Mouse (Mus musculus): ENCODE measurements at regions not wholly inside any gene's neighbourhood (a gene's known extent, or its start where the extent isn't known, plus 50 kb on each side); places are given as distances from the start of the nearest gene placed in this dataset.

DNA sequence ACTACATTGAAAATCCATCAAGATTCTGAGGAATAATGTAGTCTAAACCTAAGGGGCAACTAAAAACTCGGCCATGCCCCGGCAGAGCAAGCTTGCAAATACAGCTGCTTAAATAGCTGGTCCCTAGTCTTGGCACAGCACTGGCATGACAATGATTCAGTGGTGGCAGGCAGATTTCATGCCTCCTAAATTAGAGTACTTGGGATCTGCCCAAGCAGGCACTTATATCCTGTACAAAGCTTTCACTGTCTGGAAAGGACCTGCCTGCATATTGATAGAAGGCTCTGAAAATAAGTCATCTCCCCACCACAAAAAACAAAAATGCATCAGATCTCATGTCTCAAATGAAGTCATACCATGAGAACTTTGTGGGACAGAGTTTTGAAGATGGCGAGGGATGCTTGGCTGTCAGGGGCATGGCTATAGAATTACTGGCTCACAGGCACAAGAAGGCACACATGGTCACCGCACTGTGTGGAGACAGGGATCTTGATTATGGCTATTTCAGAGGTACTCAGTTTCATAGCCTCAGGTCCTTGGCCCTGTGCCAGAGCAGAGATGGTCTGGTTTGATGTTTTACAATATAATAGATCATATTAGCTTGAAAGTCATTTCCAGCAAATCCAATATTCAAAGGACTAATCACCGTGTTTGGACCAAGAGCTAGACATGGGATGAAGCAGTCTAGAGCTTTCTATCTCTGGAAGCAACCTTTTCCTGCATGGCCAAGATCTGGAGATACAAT lies 217.7 kb downstream of the Gm45692 start:
- Histone ChIP-seq H3K9ac (no peak overlapping the region), H3K4me2 (replicated peaks) (no peak overlapping the region), H3K4me3 (no peak overlapping the region), H3K27ac (no peak overlapping the region), H3K36me3 (no peaks in the 10 kb centered on the region), H3K9me3 (no peaks in the 10 kb centered on the region), H3K4me1 (no peaks in the 10 kb centered on the region), H3K27me3 (no peaks in the 10 kb centered on the region)
- ATAC-seq (ENCODE audit: insufficient number of reproducible peaks, insufficient read depth, low FRiP score, low TSS enrichment) = no peak
- 75% methylated on average over 5 of the region's 5 CpGs for WGBS

- Histone ChIP-seq H3K27me3 (no peaks in the 10 kb centered on the region), H3K27ac (no peak overlapping the region), H3K9me3 (no peaks in the 10 kb centered on the region), H3K4me3 (no peak overlapping the region), H3K36me3 (no peaks in the 10 kb centered on the region), H3K4me1 (no peaks in the 10 kb centered on the region), H3K9ac (no peak overlapping the region), H3K4me2 (replicated peaks) (no peak overlapping the region)
- 31% methylated on average over 6 of the region's 6 CpGs for WGBS
- ATAC-seq (ENCODE audit: insufficient number of reproducible peaks, insufficient read depth, low FRiP score, low TSS enrichment) = 0 out of 2 replicates have a peak, but pooled peaks have one; percentile 47
These were observed 225.7 kb downstream of the Gm45692 start for GRCm38 (mm10) chr8:26345078-26345477.

- no peaks in the 10 kb centered on the region for H3K9me3 ChIP-seq
- 85% methylated on average over 7 of the region's 7 CpGs for WGBS
- no peaks in the 10 kb centered on the region for H3K36me3 ChIP-seq
- H3K27me3 ChIP-seq = no peaks in the 10 kb centered on the region
- H3K4me2 ChIP-seq (replicated peaks) = no peak overlapping the region
- H3K4me3 ChIP-seq = no peak overlapping the region
- no peak overlapping the region for H3K9ac ChIP-seq
- H3K4me1 ChIP-seq = peaks cover 12% of the 10 kb centered on the region; the same call in 1 of the 2 replicates
- no peak for ATAC-seq (ENCODE audit: insufficient number of reproducible peaks, insufficient read depth, low FRiP score, low TSS enrichment)
- H3K27ac ChIP-seq = no peak overlapping the region
These were observed 229.9 kb downstream of the Gm45692 start for GRCm38 (mm10) chr8:26349231-26349630.

DNA sequence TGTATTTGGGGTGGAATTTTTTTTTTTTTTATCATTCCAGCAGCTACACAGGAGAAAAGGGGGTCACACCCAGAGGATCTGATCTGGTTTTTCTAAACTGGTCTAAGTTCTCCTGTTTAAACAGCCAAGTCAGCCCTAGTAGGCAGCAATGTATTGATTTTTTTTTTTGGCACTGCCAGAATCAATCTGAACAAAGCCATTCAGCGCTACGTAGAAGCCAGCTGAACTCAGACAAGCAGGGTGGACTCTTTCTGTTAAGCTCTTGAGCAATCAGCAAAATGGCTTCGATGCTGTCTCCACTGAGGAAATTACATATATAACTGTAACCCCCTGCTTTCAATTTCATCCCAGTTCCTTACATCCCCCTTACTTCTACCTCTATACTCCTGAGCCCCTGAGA lies 230.5 kb downstream of the Gm45692 start:
- H3K9ac ChIP-seq = no peak overlapping the region
- no peak overlapping the region for H3K4me2 ChIP-seq (replicated peaks)
- no peak overlapping the region for H3K4me3 ChIP-seq
- WGBS = 78% methylated on average over 3 of the region's 3 CpGs
- H3K9me3 ChIP-seq = no peaks in the 10 kb centered on the region
- peak overlapping the region; percentile 17; the same call in 1 of the 2 replicates for H3K27ac ChIP-seq
- H3K4me1 ChIP-seq = peaks cover 12% of the 10 kb centered on the region; the same call in 1 of the 2 replicates
- ATAC-seq (ENCODE audit: insufficient number of reproducible peaks, insufficient read depth, low FRiP score, low TSS enrichment) = no peak
- H3K27me3 ChIP-seq = no peaks in the 10 kb centered on the region
- no peaks in the 10 kb centered on the region for H3K36me3 ChIP-seq

DNA sequence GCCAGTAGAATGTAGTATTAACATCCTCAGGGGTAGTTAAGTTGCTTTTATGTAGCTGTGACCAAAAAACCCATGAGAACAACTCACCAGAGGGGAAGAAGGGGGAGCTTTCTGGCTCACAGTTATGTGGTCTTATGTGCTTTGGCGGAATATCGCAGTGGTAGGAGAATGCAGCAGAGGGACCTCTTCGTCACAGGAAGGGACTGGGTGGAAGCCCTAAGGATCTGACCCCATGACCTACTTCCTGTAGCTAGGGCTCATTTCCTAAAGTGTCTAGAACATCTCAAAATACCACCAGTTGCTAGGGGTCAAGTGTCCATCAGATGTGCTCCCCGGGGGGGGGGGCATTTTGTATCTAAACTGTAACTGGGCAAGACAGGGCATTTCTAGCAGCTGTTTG lies 231.3 kb downstream of the Gm45692 start:
- no peak for ATAC-seq (ENCODE audit: insufficient number of reproducible peaks, insufficient read depth, low FRiP score, low TSS enrichment)
- H3K9me3 ChIP-seq = no peaks in the 10 kb centered on the region
- H3K9ac ChIP-seq = no peak overlapping the region
- no peaks in the 10 kb centered on the region for H3K36me3 ChIP-seq
- H3K4me3 ChIP-seq = no peak overlapping the region
- no peaks in the 10 kb centered on the region for H3K27me3 ChIP-seq
- WGBS = 77% methylated on average over 4 of the region's 4 CpGs
- peaks cover 12% of the 10 kb centered on the region; the same call in 1 of the 2 replicates for H3K4me1 ChIP-seq
- H3K4me2 ChIP-seq (replicated peaks) = no peak overlapping the region
- H3K27ac ChIP-seq = no peak overlapping the region

GRCm38 (mm10) chr8:26351643-26352540 lies 232.6 kb downstream of the Gm45692 start:
- ATAC-seq (ENCODE audit: insufficient number of reproducible peaks, insufficient read depth, low FRiP score, low TSS enrichment) = peak; percentile 66
- Histone ChIP-seq H3K9ac (peak overlapping the region; percentile 21; the same call in 1 of the 2 replicates), H3K4me1 (peaks cover 12% of the 10 kb centered on the region; the same call in 1 of the 2 replicates)

DNA sequence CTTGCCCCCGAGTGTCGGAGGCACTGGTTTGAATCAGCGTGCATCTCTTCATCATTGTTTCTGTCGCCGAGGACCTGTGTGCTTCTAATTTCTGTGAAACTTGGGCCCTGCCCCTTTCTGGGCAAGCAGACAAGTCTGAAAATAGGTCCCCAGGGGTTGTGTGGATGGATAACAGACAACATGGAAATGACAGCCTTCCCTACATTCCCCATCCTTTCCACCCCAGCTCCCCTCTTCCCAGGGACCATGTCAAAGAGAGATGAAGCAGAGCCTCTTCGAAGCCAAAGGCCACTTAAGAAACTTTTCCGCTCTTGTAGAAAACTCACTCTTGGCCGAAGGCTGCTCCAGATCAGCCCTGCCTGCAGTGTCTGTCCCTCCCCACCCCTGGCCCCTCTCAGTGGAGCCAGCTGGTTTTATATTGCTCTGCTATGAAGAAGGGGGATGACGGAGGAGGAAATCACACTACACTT lies 233.2 kb downstream of the Gm45692 start:
- Histone ChIP-seq H3K9me3 (no peaks in the 10 kb centered on the region), H3K27me3 (no peaks in the 10 kb centered on the region), H3K4me2 (replicated peaks) (peak overlapping the region; percentile 56), H3K36me3 (no peaks in the 10 kb centered on the region), H3K4me3 (peak overlapping the region; percentile 23; the same call in 1 of the 2 replicates), H3K4me1 (peaks cover 12% of the 10 kb centered on the region; the same call in 1 of the 2 replicates), H3K9ac (no peak overlapping the region), H3K27ac (peak overlapping the region; percentile 88)
- WGBS = 22% methylated on average over 9 of the region's 9 CpGs
- ATAC-seq (ENCODE audit: insufficient number of reproducible peaks, insufficient read depth, low FRiP score, low TSS enrichment) = peak; percentile 78

More at GRCm38 (mm10) chr8:26351643-26352540, 232.6 kb downstream of the Gm45692 start:
- 28% methylated on average over 21 of the region's 21 CpGs for WGBS
- Histone ChIP-seq H3K27ac (peak overlapping the region; percentile 88), H3K27me3 (no peaks in the 10 kb centered on the region), H3K9me3 (no peaks in the 10 kb centered on the region), H3K4me2 (replicated peaks) (peak overlapping the region; percentile 56), H3K36me3 (no peaks in the 10 kb centered on the region), H3K4me3 (peak overlapping the region; percentile 23)

- no peak overlapping the region for H3K4me2 ChIP-seq (replicated peaks)
- H3K9me3 ChIP-seq = no peaks in the 10 kb centered on the region
- no peak overlapping the region for H3K4me3 ChIP-seq
- H3K4me1 ChIP-seq = peaks cover 12% of the 10 kb centered on the region; the same call in 1 of the 2 replicates
- no peak overlapping the region for H3K9ac ChIP-seq
- WGBS = 66% methylated on average over 3 of the region's 3 CpGs
- no peak for ATAC-seq (ENCODE audit: insufficient number of reproducible peaks, insufficient read depth, low FRiP score, low TSS enrichment)
- no peaks in the 10 kb centered on the region for H3K27me3 ChIP-seq
- H3K27ac ChIP-seq = peak overlapping the region; percentile 47
- H3K36me3 ChIP-seq = no peaks in the 10 kb centered on the region
These were observed 234.1 kb downstream of the Gm45692 start for GRCm38 (mm10) chr8:26353476-26353875.

DNA sequence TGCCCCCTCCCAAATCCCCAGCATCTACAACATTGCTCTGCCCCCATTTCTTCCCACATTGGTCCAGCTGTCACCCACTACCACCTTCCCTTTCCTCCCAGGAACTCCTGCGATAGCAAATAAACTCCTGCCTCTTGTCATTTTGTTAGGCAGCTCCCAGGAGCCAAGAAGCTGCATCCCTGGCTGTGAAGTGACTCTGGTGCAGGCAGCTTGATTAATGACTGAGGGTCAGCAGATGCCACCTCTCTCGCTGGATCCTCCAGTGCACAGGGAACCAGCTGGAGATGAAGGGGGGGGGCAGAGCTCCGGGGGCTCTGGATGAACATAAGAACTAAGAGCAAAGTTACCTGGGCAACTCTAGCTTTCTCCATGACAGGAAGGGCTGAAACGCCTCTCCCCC lies 235.2 kb downstream of the Gm45692 start:
- no peaks in the 10 kb centered on the region for H3K9me3 ChIP-seq
- no peak overlapping the region for H3K4me2 ChIP-seq (replicated peaks)
- 58% methylated on average over 4 of the region's 4 CpGs for WGBS
- no peak overlapping the region for H3K27ac ChIP-seq
- H3K4me3 ChIP-seq = no peak overlapping the region
- H3K9ac ChIP-seq = no peak overlapping the region
- H3K4me1 ChIP-seq = peaks cover 16% of the 10 kb centered on the region; the same call in 1 of the 2 replicates
- ATAC-seq (ENCODE audit: insufficient number of reproducible peaks, insufficient read depth, low FRiP score, low TSS enrichment) = no peak
- no peaks in the 10 kb centered on the region for H3K36me3 ChIP-seq
- H3K27me3 ChIP-seq = no peaks in the 10 kb centered on the region

GRCm38 (mm10) chr8:26356801-26357200 lies 237.5 kb downstream of the Gm45692 start:
- Histone ChIP-seq H3K9me3 (no peaks in the 10 kb centered on the region), H3K4me3 (no peak overlapping the region), H3K36me3 (no peaks in the 10 kb centered on the region), H3K4me2 (replicated peaks) (no peak overlapping the region), H3K4me1 (peaks cover 16% of the 10 kb centered on the region; the same call in 1 of the 2 replicates), H3K9ac (no peak overlapping the region), H3K27ac (no peak overlapping the region), H3K27me3 (no peaks in the 10 kb centered on the region)
- ATAC-seq (ENCODE audit: insufficient number of reproducible peaks, insufficient read depth, low FRiP score, low TSS enrichment) = no peak
- 74% methylated on average over 8 of the region's 8 CpGs for WGBS

- 58% methylated on average over 13 of the region's 13 CpGs for WGBS
- no peak for ATAC-seq (ENCODE audit: insufficient number of reproducible peaks, insufficient read depth, low FRiP score, low TSS enrichment)
- no peaks in the 10 kb centered on the region for H3K9me3 ChIP-seq
These were observed 239.4 kb downstream of the Gm45692 start for GRCm38 (mm10) chr8:26358711-26359136.

More at GRCm38 (mm10) chr8:26358711-26359136, 239.4 kb downstream of the Gm45692 start:
- peaks cover 6% of the 10 kb centered on the region; the same call in 1 of the 2 replicates for H3K4me1 ChIP-seq
- no peaks in the 10 kb centered on the region for H3K36me3 ChIP-seq
- no peak overlapping the region for H3K9ac ChIP-seq
- H3K27ac ChIP-seq = 0 out of 2 replicates have a peak overlapping the region, but pooled peaks have one; percentile 1
- H3K4me3 ChIP-seq = no peak overlapping the region
- H3K4me2 ChIP-seq (replicated peaks) = no peak overlapping the region
- H3K27me3 ChIP-seq = no peaks in the 10 kb centered on the region

Data from embryonic facial prominence, embryonic 12.5 days (tissue).